Mouse (Mus musculus) cerebellum, adult 2 months (tissue): ENCODE data around the gene Fam241b.

Experiments used
- CTCF ChIP-seq: fragments of 200-500 bp; IDR thresholded peaks from 2 replicates; pipeline ENCODE4 v1.5.1; 2011; ENCODE audit warnings: low read depth, mild to moderate bottlenecking, control low read depth, low read length, moderate library complexity, borderline replicate concordance; ENCODE audit not compliant: insufficient read depth
- POLR2A ChIP-seq: fragments of 200-500 bp; IDR thresholded peaks from 2 replicates; pipeline ENCODE4 v1.6.1; 2011; ENCODE audit warnings: low read length, control low read depth, borderline replicate concordance; ENCODE audit not compliant: insufficient read depth

- TF ChIP-seq CTCF (no peak), POLR2A (no peak)
These were observed 30.3 kb upstream of the Fam241b start for GRCm38 (mm10) chr10:62173941-62174448.
